Mouse (Mus musculus): ENCODE data around the gene Rbm26. TPM values are rescaled to one million over a fixed set of nuclear protein-coding genes. Genes with fewer than 3 reads are reported as not detected.

Rbm26 gene
- total and polyA plus RNA-seq, 3 experiments, result 27.9 to 73.5 (median 50.6) TPM

DNA sequence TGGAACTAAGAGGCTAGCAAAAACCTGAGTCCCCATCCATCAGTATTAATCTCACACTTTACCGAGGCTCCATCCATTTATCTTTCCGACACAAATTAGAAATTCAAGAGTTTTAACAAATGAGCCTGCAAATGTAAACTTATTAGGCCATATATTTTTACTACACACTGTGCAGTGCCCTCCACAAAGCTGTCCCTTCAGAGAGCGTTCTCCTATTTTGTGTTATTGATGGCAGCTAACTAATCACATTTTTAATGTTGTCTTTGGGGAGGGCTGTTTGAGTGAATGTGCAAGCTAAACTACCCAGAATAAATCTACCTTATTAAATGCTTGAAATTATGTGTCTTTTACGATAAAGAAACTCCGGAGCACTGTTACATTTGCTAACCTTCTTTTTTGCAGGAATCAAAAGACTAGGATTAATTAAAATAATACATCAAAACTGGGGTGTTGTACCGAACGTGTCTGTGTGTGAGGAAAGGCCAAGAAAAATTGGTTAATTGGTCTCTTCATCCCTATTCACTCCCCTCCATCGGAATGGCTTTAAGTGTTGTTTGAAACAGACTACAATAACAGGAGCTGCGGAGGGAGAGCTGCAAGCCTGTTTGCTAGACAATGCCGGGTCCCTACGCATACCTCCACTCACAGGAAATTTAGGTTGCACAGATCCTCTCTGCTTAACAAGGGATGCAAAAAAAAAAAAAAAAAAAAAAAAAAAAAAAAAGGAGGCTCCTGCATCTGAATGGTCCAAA lies 106.7 kb downstream of the Rbm26 start:
- TF ChIP-seq CHD2 (IDR thresholded peaks at IDR 0.05; ENCODE audit: low read length) (no peak), MYC (IDR thresholded peaks at IDR 0.05; ENCODE audit: low read depth, low read length) (no peak), ZKSCAN1 (IDR thresholded peaks at IDR 0.05; ENCODE audit: borderline replicate concordance, low read depth, low read length) (no peak), POLR2A (IDR thresholded peaks at IDR 0.05; ENCODE audit: low read depth, low read length) (no peak)
- DNase-seq (ENCODE audit: extremely low read depth), result no peak
- no peak overlapping the region for H3K4me2 ChIP-seq (ENCODE audit: insufficient read depth, low read depth, poor library complexity, severe bottlenecking)
- no peak overlapping the region for H3K9ac ChIP-seq (ENCODE audit: insufficient read depth, low read depth)
- H3K4me3 ChIP-seq (replicated peaks in 1 of 3; ENCODE audit: low read depth in 2 of 3, low read length in 2 of 3, poor library complexity in 1 of 3), result no peak overlapping the region
- H3K36me3 ChIP-seq (replicated peaks in 1 of 2; ENCODE audit: control insufficient read depth in 1 of 2, insufficient read depth in 1 of 2, low read length in 1 of 2), result no peaks in the 10 kb centered on the region
- peaks cover 2% of the 10 kb centered on the region for H3K27me3 ChIP-seq (replicated peaks)
- no peaks in the 10 kb centered on the region for H3K79me2 ChIP-seq (replicated peaks; ENCODE audit: control insufficient read depth, extremely low read depth, insufficient read depth, poor library complexity, severe bottlenecking)
- no peaks in the 10 kb centered on the region for H3K9me3 ChIP-seq (replicated peaks; ENCODE audit: low read length)
- dilution Hi-C loops (cut with MboI; ENCODE audit: extremely low pct_ligation_motif_present, extremely low pct_unique_long_range_greater_than_20kb, low sequenced_read_pairs) (no loop called here), in situ Hi-C loops (cut with MboI; ENCODE audit: low pct_ligation_motif_present, low pct_unique_long_range_greater_than_20kb, low sequenced_read_pairs) (no loop called here)
- H3K27ac ChIP-seq (ENCODE audit: insufficient read depth, low read depth), result no peak overlapping the region
- peaks cover 6 to 16% of the 10 kb centered on the region in 2 experiments for H3K4me1 ChIP-seq (ENCODE audit: control insufficient read depth in 1 of 2, insufficient read depth in 2 of 2)

DNA sequence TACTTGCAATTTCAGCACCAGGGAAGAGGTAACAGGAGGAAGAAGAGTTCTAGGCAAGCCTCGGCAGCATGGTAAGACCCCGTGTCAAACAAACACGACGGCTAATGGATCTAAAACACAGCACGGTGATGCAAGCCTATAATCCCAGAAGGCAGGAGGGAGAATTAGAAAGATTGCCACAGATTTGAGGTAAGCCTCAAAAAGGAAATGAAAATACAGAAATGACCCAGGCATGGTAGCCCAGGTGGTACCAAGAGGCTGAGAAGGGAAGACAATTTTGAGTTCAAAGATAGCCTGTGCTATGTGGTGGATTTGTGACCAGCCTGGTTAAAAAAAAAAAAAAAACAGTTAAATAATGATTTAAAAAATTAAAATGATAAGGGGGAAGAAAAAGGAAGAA lies 109.1 kb downstream of the Rbm26 start:
- peak overlapping the region; percentile 22; the same call in 1 of the 2 replicates for H3K4me2 ChIP-seq (ENCODE audit: insufficient read depth, low read depth, poor library complexity, severe bottlenecking)
- H3K79me2 ChIP-seq (replicated peaks; ENCODE audit: control insufficient read depth, extremely low read depth, insufficient read depth, poor library complexity, severe bottlenecking), result no peaks in the 10 kb centered on the region
- H3K4me3 ChIP-seq (replicated peaks in 1 of 3; ENCODE audit: low read depth in 2 of 3, low read length in 2 of 3, poor library complexity in 1 of 3), result no peak overlapping the region
- H3K9me3 ChIP-seq (replicated peaks; ENCODE audit: low read length), result no peaks in the 10 kb centered on the region
- dilution Hi-C loops (cut with MboI; ENCODE audit: extremely low pct_ligation_motif_present, extremely low pct_unique_long_range_greater_than_20kb, low sequenced_read_pairs) (no loop called here), in situ Hi-C loops (cut with MboI; ENCODE audit: low pct_ligation_motif_present, low pct_unique_long_range_greater_than_20kb, low sequenced_read_pairs) (no loop called here)
- no peak overlapping the region for H3K27ac ChIP-seq (ENCODE audit: insufficient read depth, low read depth)
- peaks cover 6 to 16% of the 10 kb centered on the region in 2 experiments for H3K4me1 ChIP-seq (ENCODE audit: control insufficient read depth in 1 of 2, insufficient read depth in 2 of 2)
- H3K9ac ChIP-seq (ENCODE audit: insufficient read depth, low read depth), result no peak overlapping the region
- DNase-seq (ENCODE audit: extremely low read depth), result peak; percentile 73
- H3K36me3 ChIP-seq (replicated peaks in 1 of 2; ENCODE audit: control insufficient read depth in 1 of 2, insufficient read depth in 1 of 2, low read length in 1 of 2), result no peaks in the 10 kb centered on the region
- H3K27me3 ChIP-seq (replicated peaks), result peaks cover 2% of the 10 kb centered on the region
- TF ChIP-seq MXI1 (IDR thresholded peaks at IDR 0.05; ENCODE audit: low read depth, low read length) (no peak), CHD1 (IDR thresholded peaks at IDR 0.05; ENCODE audit: low read depth, low read length) (no peak), MEF2A (IDR thresholded peaks at IDR 0.05; ENCODE audit: borderline replicate concordance, low read depth, low read length) (peak; percentile 48; the same call in 1 of the 2 replicates), RCOR1 (conservative IDR thresholded peaks at IDR 0.05; ENCODE audit: low read depth, low read length) (0 out of 2 replicates have a peak, but pooled peaks have one; percentile 77), ELF1 (IDR thresholded peaks at IDR 0.05; ENCODE audit: low read depth, low read length) (no peak), CTCF (conservative IDR thresholded peaks at IDR 0.05 in 1 of 2, IDR thresholded peaks at IDR 0.05 in 1 of 2; ENCODE audit: low read depth in 2 of 2, low read length in 2 of 2) (no peak), KAT2A (IDR thresholded peaks at IDR 0.05; ENCODE audit: insufficient replicate concordance, low read length) (no peak), HCFC1 (IDR thresholded peaks at IDR 0.05; ENCODE audit: low read depth, low read length) (no peak), NELFE (IDR thresholded peaks at IDR 0.05; ENCODE audit: low read depth, low read length) (no peak), ZNF384 (IDR thresholded peaks at IDR 0.05; ENCODE audit: low read depth, low read length) (peak; percentile 77), ETS1 (conservative IDR thresholded peaks at IDR 0.05; ENCODE audit: low read depth, low read length) (peak; percentile 54), JUND (conservative IDR thresholded peaks at IDR 0.05; ENCODE audit: low read depth, low read length) (peak; percentile 81), SMC3 (IDR thresholded peaks at IDR 0.05; ENCODE audit: low read depth, low read length) (no peak), NRF1 (IDR thresholded peaks at IDR 0.05; ENCODE audit: low read depth, low read length) (no peak), MAZ (IDR thresholded peaks at IDR 0.05; ENCODE audit: low read depth, low read length) (no peak), MAX (IDR thresholded peaks at IDR 0.05; ENCODE audit: low read length) (0 out of 2 replicates have a peak, but pooled peaks have one; percentile 26), ZC3H11A (IDR thresholded peaks at IDR 0.05; ENCODE audit: low read depth, low read length) (no peak), USF2 (conservative IDR thresholded peaks at IDR 0.05; ENCODE audit: low read depth, low read length) (no peak), POLR2A (IDR thresholded peaks at IDR 0.05; ENCODE audit: low read depth, low read length) (no peak), GABPA (IDR thresholded peaks at IDR 0.05; ENCODE audit: insufficient replicate concordance, low read depth, low read length) (no peak), SIN3A (IDR thresholded peaks at IDR 0.05; ENCODE audit: low read length) (no peak), ZKSCAN1 (IDR thresholded peaks at IDR 0.05; ENCODE audit: borderline replicate concordance, low read depth, low read length) (no peak), MYC (IDR thresholded peaks at IDR 0.05; ENCODE audit: low read depth, low read length) (no peak), E2F4 (IDR thresholded peaks at IDR 0.05; ENCODE audit: insufficient replicate concordance, low read depth, low read length) (no peak), CHD2 (IDR thresholded peaks at IDR 0.05; ENCODE audit: low read length) (no peak; the same call in 1 of the 2 replicates), UBTF (IDR thresholded peaks at IDR 0.05; ENCODE audit: low read depth, low read length) (no peak), TCF12 (IDR thresholded peaks at IDR 0.05; ENCODE audit: low read depth, low read length) (peak; percentile 60), ZMIZ1 (IDR thresholded peaks at IDR 0.05; ENCODE audit: low read depth, low read length) (no peak), MAFK (IDR thresholded peaks at IDR 0.05; ENCODE audit: insufficient replicate concordance, low read length) (peak; percentile 74; the same call in 1 of the 2 replicates), POLR2AphosphoS2 (IDR thresholded peaks at IDR 0.05; ENCODE audit: low read depth, low read length) (no peak), IRF4 (IDR thresholded peaks at IDR 0.05; ENCODE audit: low read depth, low read length) (peak; percentile 89)

Data from CH12.LX (cell line).